Mouse (Mus musculus): ENCODE measurements around the gene Phlda3. TPM values are rescaled to one million over a fixed set of nuclear protein-coding genes. Genes with fewer than 3 reads are reported as not detected.

Phlda3 gene
- total RNA-seq, 2 experiments from 2014 or later = 108 to 122 TPM

DNA sequence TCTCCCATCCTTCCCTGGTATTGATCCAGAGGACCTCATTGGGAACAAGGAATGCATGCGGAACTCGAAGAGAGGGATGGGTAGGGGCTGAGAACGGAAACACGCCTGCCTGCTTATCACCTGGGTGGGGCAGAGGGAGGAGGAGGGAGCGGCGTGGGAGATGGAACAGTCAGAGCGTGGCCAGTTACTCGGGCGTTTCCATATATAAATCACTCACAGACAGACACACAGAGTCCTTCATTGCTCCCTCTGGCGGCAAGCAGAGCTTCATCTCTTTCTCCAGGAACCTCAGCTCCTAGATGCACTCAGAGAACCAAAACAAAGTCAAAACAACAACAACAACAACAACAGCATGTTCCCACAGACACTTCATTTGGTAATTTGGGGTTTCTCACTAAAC is 22.8 kb downstream of the Phlda3 start:
- intact Hi-C loops (cut with DNase I) = no loop called here
- no peak for DNase-seq

DNA sequence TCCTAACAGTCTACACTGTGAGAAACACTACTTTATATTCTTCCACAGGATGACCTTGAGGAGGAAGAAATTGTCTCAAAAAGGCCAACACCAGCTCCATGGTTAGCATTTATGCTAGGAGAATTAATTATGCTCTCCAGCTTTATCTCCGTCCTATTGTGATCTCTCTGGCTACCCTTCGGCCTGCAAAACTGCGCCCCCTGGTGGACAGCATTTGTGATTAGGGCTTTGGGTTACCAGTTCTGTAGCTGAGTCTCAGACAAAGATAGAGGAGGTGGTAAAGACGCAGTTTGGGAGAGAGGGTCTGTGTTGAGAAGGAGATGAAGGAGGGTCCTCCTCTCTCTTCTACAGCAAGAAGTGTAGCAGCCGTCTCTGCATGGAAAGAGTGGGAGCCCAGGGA is 23.9 kb downstream of the Phlda3 start:
- peak in 1 of 2 experiments; percentile 65 for DNase-seq

DNA sequence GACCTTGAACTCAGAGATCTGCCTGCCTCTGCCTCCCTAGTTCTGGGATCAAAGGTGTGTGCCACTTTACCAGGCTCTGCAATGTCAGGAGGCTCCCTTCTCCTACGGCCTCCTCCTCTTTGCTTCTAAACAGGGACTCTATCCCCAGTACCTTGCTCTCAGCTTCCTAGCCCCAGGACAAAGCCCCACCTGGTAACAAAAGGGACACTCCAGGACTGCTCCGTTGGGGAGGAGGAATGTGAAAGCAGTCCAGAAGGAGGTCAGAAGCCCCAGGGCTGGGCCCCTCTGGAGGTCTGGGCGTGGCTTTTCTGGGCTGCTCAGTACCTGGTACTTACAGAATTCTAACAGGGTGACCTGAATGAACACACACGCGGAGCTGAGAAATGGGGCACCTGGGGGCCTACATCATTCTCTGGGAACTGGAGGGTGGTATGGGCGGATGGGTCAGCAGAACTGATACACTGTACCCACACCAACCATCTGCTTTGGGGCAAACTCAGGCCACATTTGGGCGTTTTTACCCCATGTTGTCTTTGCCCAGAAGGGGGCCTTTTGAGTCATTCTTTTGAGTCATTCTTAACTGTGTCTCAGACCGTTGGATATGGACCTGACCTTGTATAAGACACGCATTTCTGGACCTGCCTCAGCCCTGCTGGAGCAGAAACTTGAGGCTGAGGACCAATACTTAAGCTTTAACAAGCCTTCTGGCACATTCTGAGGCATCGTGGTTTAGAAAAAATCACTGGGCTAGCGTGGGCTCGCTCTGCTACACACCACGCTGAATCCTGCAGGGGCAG is 26.4 kb downstream of the Phlda3 start:
- no peak for DNase-seq
- intact Hi-C loops (cut with DNase I) = no loop called here

More for the DNA sequence above, 23.9 kb downstream of the Phlda3 start:
- intact Hi-C loops (cut with DNase I) = no loop called here

DNA sequence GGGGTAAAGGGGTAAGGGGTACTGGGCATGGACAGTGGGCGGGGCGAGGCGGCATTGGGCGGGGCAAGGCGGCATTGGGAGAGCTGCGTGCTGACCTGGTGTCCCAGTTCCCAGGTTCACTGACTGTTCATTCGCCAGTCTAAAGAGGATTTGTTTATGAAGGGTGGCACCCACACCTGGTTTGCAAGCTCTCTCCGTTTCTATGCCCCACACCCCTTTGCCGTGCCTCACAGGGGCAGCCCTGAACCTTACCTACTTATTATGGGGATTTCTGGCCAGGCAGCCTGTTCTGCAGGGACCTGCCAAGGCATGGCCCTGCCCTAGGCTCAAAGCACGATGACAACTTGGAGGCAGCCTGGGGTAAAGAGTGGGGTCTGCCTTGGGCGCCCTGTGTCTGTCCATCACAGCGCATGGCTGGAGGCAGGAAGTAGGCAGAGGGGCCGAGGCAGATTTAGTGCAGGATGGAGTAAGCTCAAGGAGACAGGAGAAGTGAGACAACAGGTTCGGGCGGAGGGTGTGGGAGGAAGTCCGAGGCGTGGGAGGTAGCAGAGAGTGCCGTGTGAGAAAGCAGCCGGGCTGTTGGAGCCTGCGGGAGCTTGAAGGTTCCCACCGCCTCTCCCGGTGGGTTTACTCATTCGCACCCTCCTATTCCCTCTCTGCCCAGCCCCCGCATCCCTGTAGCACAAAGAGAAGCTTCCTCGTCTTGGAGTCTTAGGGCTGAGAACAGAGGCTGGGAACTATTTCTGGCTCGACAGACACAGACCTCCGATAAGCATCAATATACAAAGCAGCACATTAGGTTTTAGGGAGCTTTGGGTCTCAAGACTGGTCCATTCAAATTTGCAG is 27.7 kb downstream of the Phlda3 start:
- intact Hi-C loops (cut with DNase I) = no loop called here
- DNase-seq = no peak

DNA sequence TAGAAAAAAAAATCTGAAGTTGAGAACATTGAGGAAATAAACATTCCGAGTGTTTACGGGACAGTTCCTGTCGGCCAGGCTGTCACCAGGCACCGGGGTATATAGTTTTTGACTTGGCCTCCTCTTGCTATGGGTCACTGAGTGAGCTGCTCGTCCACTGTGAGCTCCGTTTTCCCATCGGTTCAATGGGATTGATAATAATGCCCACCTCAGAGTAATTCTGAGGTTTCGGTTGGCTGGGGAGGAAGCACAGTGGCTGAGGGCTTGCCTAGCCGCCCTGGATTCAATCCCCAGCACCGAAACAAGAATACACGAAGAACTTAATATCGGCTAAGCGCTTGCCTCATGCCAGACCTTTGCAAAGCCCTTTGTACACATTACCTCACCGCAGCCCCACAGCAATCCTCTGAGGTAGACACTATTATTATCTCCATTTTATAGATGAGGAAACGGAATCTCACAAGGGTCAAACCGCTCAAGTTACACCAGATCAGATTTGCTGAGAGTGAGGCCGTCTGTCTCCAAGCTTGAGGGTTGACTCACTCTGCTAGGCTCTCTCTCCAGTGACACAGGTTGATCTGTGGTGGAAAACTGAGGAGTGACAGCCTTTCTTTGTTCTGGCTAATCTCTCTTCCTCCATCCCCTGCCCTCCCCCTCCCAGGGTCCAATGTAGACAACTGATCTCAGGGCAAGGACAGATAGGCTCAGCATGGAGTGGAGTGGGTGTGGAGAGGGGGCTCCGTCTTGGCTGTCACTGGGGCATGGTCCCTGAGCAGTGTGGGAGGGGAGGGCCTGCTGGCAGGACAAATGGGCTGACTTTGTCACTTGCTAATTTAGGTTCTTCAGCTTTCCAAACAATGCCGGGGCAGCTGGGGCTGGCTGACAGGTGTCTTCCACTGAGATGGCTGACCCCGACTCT is 28.6 kb downstream of the Phlda3 start:
- DNase-seq = no peak
- intact Hi-C loops (cut with DNase I) = no loop called here

DNA sequence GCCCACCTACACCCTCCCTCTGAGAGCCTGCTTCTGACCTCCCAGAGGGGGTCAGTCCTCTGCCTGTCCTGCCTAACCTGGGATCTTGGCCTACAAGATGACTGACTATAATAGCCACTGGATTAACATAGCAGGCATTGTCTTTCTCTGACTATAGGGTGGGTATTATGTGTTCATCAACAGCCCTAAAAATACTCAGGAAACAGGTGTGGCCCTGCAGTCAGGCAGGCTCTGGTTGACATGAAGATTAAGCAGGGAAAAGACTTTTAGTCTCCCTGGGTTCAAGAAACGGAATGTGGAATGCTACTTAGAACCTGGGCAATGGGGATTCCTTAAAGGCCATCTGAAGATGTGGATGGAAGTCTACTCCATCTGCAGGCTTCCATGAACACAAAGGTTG is 32.6 kb downstream of the Phlda3 start:
- DNase-seq = no peak
- intact Hi-C loops (cut with DNase I) = no loop called here

DNA sequence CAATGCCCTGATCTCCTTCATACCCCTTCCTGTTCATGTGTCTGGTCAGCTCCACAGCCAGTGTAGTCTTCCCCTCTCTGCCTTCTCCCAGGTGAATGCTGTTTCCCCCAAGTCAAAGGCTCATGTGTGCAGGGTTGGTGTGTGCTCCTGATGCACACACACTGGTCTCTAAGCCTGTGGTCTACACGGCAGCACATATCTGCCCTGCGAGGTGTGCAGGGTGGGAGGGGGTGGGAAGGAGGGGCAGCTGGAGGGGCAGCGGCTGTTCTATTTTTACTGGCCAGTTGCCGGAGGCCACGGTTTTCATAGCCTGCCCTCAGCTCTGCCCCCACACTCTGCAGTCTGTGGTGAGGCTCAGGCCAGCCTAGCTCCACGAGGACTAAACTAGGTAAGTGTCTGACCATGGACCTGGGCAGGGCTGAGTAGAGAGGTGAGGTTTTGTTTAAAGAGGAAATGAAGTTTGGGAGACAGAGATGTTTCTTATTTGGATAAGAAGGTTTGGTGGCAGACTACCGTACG is 33.2 kb downstream of the Phlda3 start:
- intact Hi-C loops (cut with DNase I) = no loop called here
- no peak for DNase-seq

DNA sequence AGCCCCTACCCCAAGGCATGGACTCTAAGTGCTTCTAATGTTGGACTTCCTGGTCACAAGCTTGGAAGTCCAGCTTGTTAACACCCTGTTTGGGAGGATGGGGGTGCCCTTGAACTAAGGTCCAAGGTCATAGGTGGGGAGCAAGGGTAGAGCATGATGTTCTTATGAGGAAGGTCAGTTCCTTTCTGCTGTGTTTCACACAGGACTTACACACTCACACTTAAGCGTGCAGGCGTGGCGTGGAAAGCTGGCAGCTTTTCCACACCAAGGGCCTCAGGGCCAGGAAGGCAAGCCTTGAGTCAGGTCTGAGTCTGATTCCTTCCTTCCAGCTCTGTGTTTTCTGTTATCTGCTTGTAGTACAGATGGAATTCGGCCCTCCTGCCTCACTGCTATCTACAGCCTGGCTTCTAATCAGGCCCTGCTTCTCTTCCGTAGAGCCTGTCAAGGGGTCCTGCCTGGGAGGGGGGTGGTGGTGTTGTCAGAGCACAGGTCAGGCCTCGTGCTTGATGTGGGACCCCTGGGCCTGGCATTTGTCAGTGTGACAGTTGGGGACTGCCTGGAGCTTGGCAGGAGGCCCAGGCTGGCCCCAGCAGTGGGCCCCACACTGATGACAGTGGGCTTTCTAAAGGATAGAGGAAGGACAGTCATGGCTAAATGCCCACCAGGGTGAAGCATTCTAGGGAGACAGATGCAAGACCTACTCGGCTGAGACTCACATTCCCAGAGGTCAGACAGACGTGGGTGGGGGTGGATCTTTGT is 34.5 kb downstream of the Phlda3 start:
- intact Hi-C loops (cut with DNase I) = no loop called here
- DNase-seq = no peak

DNA sequence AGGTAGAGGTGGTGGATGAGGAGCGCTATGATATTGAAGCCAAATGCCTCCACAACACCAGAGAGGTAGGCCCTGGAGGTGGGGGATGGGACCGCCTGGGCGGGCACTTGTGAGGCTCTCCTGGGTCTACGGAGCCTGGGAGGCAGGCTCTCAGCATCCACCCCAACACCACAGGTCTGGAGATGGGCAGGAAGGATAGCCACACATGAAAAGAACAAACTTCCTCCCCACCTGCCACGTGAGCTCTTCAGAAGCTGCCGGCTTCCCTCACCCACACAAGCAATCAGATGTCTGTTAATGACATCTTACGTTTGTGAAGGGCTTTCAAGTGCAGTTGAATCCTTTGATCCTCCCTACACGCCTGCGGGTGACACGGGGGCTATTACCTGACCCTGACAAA is 41.6 kb downstream of the Phlda3 start:
- intact Hi-C loops (cut with DNase I) = no loop called here
- no peak for DNase-seq

DNA sequence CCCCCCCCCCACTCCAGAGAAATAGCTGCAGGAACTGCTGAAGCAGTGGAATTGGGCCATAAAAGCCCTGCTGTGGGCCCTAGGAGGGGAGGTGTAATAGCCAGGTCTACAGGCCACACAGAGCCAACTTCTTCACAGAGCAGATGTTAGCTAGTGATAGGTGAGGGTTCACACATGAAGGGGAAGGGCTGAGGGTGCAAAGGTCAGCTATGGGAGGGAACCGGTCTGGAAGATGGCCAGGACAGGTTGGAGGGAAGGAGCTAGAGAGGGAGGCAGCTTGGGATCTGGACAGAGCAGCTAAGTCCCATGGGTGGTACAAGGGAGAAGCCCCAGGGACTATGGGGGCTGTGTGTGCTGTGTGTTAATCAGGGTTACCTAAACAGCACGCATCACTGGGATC is 44.3 kb downstream of the Phlda3 start:
- intact Hi-C loops (cut with DNase I) = loop anchor here (2.0 kb wide), 1 partner anchor 19 kb away; no protein-coding TSS in a partner anchor
- DNase-seq = no peak

DNA sequence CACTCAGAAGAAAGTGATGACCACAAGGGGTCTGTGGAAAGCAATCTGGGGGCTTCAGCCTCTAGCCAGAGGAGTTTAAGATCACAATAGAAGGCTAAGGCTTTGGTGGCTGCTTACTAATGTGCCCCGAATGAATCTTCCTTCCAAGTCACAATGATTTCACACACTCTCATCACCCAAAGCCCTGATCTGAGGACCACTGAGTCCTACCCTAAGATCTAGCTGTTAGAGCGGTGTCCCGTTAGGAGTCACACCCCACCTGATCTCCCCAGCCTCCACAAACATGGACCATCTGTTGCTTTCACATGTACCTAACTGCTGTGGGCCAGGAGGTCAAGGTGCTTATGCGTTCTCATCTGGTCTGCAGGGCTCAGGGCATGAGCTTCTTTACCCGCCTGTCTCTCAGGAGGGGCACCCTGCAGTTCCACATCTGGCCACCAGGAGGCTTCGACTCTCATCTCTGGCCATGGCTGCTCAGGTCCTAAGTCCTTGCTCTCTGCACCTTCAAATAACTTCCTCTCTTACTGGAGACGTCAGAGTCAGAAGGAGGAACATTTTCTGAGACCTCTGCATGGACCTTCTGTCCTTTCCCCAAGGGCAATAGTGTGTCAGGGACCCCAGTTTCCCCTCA is 45.2 kb downstream of the Phlda3 start:
- DNase-seq = peak; percentile 77 to 79
- intact Hi-C loops (cut with DNase I) = loop anchor here (2.0 kb wide), 1 partner anchor 18 kb away; no protein-coding TSS in a partner anchor

DNA sequence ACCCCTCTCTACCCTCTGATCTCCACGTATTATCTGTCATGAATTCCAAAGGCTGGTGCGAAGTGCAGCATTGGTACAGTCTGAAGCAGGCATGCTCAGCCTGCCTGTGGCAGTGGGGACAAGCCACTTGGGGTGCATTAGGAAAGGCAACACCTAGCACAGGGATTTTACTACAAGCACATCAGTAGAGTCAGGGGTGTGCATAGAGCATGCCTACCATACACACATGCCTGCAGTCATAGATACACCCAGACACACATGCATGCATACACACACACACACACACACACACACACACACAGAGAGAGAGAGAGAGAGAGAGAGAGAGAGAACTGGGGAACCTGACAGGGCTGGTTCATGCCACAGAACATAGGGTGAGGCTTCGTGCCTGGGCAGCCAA is 46.3 kb downstream of the Phlda3 start:
- no peak for DNase-seq
- intact Hi-C loops (cut with DNase I) = no loop called here

DNA sequence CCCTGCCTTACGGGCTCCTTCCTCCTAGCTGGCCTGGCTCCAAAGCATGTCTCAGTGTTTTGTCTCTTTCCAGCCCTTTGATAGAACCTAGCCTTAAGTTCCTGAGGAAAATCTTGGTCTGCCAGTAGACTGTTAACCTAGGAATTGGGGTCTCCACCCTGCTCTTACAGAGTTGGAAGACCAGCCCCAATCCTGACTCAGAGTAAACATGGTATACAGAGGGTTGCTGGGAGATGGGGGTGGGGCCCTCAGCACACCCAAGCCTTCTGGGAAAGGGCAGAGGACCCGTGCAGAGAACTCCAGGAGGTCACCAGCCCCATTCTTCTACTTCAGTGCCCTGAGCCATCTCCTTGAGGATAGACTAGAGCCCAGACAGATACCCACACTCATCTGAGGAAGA is 46.7 kb downstream of the Phlda3 start:
- intact Hi-C loops (cut with DNase I) = no loop called here

DNA sequence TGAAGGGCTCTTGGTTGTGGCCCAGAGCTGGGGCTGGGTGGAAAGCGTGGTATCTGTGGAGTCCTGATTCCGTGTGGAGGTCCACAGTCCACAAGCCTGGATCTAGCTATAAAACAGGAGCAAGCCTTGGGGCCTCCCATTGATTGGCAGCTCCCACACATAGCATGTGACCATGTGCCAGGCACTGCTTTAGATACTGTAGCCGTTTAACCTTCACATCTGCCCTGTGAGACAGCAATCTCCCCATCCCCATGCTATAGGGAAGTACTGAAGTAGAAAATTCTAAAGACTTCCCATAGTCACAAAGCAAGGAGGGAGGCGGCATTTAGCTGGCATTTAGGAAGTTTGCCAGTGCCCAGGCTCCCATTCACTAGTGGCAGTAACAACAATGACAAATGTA is 47.2 kb downstream of the Phlda3 start:
- intact Hi-C loops (cut with DNase I) = no loop called here
- no peak for DNase-seq

More for the DNA sequence above, 46.7 kb downstream of the Phlda3 start:
- no peak for DNase-seq

DNA sequence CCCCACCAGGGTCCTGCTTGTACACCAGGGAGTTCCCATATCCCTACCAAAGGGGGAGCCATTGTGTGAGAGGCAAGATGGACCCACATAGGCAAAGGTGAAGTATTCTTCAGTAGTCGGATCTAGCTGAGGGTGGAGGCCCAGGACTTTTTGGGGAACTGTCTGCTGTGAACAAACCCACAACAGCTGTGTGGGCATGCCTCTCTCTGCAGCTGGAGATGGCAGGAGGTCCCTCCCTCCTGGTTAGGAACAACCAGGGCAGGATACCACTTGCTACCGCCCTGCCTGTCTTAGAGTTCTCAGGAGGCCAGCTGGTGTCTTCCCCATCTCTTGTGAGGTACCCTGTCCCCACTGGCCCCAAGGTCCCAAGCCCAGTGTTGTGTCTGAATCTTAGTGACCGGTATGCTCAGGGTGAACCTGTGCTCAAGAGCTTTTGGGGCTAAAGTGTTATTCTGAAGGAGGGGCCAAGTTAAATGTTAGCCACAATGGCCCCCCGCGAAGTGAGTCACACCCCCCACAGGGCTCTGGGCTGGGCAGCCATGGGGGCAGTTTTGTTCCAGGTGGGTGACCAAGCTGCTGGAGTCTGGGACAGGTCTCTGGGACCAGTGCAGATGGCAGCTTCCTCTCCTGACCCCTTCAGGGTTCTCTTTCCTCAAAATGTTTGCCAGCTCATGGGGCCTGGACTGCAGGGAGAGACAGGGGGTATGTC is 47.9 kb downstream of the Phlda3 start:
- no peak for DNase-seq
- intact Hi-C loops (cut with DNase I) = no loop called here

DNA sequence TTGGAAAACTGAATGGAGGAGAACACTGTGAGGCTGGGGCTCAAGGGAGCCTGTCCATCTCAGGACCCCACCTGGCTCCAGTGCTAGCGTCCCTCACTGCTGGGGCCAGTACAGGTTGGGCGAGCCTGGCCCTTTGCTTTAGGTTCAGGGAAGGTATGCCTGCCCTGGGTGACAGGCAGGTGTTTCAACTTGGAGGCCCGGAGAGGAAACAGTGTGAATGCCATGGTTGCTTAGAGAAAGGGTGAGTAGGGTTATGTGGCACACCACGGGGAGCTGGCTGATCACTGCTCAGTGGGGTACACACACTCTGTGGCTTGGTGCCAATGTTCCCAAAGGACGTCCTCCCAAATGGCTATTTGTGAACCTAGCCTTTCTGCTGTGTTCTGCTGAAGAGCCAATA is 48.6 kb downstream of the Phlda3 start:
- intact Hi-C loops (cut with DNase I) = no loop called here

DNA sequence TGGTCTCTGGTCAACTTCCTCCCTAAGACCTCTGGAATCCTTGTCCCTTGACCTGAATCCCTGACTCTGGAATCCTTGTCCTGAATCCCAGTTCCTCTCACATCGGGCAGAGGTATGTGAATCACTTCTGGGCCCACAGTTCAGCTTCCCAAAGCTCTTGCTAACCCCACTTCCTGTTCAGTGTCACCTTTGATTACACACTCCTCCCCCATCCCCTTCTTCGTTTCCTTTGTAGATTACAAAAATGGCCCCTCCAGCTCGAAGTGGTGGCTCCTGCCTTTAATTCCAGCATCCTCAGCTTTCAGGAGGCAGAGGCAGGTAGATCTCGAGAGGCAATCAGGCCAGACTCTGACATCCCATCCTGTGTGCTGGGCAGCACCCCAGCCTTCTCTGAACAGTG is 51.7 kb downstream of the Phlda3 start:
- intact Hi-C loops (cut with DNase I) = no loop called here
- DNase-seq = no peak

More for the DNA sequence above, 48.6 kb downstream of the Phlda3 start:
- DNase-seq = no peak

DNA sequence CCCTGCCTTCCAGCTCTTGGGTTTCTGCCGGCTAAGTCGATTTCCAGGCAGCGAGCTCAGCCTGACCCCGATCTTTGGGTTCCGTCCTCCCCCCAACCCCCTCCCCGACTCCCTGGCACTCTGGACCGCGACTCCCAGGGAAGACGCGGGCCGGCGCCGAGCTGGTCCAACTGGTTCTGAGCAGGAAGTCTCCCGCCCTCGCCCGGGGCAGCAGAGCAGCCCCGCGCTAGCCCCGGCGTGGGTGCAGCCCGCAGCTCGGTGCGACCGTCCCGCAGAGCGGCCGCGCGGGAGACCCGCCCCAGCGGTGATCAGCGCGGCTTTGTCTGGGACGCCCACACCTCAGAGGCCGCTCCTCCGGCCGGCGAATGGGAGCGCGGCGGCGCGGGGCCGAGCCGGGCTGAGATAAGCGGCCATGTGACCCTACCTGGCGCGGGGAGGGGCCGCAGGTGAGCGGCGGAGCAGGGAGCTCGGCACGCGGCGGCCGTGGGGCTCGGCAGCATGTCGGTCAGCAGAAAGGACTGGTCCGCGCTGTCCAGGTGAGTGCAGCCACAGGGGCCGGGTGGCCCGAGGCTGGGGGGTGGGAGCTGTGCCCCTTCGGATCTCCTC is 52.7 kb downstream of the Phlda3 start, which contains the start of gene Lad1:
Gene Lad1 (plus strand): TSS at position 118 of the 606 bp plus-strand sequence.
- DNase-seq = no peak
- intact Hi-C loops (cut with DNase I) = no loop called here
